Mouse (Mus musculus) kidney, postnatal 10 days (tissue): ENCODE results near the gene Syt2.

ENCODE experiments used
- DNase-seq: peaks from one replicate; pipeline ENCODE4 v3.0.0; 2021; ENCODE audit warnings: mixed read lengths

Syt2 gene

DNA sequence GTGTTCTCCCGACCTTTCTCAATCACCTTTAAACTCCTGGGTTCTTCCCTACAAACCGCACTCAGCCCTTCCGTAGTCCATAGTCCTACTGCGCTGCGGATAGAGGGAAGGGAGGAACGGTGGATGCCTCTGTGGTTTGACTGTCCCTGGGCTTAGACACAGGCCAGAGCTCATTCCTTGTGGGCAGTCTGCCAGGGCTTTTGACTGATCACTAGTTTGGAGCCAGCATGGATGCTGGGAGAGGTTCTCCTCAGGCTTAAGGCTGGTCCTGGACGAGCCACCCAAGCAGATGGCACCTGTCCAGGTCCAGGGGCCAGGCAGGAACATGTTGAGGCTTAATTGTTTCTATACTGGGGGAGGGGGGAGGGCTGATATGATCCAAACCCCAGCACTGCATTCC lies 103.4 kb downstream of the Syt2 start:
- DNase-seq = peak; percentile 75

DNA sequence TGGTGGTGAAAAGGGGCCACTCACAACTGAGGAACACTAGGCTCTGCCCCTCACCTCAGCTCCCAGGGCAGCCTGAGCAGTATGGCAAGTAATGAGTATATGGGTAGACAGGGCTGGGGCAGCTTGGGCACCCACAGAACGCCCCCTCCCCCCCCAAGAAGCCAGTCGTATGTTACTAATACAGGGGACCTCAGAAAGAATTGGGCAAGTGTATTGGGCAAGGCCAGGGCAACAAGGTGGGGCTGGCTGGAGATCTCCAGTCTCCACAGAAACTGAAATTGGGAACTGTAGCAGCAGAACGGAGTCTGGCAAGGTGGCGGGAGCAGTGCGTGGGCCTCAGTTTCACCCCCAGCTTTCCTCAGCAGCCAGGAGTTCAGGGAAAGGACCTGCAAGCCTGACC lies 106.0 kb downstream of the Syt2 start:
- no peak for DNase-seq

- DNase-seq = peak; percentile 67
Observed at GRCm38 (mm10) chr1:134753751-134754630, 107.5 kb downstream of the Syt2 start.

GRCm38 (mm10) chr1:134754818-134755217 lies 108.3 kb downstream of the Syt2 start:
- no peak for DNase-seq

DNA sequence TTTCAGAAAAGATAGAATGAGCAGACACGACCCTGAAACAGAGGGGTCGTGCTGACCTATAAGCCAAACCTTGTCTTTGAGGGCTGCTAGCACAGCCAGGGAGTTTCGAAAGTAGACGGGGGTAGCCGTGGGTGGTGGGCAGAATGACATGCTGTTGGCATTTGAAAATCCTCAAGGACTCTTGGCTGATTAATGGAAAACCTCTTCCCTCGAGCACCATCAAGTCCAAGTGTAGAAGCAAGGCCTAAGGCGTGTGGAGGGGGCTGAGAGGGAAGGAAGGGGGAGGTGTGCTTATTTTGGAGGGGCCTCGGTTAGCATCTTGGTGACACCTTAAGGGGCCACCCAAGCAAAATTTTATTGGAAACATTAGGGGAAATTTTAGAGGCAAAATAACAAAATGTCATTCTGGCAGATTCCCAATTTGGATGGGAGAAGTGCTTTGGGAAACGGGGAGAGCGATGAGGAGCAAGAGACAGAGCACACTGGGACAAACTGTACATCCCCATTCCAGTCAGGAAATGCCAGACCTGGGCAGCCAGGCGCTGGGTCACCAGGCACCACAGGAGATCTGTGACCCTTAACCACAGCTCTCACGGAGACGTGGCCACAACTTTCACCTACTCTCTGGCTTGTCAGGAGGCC lies 109.2 kb downstream of the Syt2 start:
- peak; percentile 13 for DNase-seq

GRCm38 (mm10) chr1:134756190-134756873 lies 109.9 kb downstream of the Syt2 start:
- peak; percentile 8 for DNase-seq

GRCm38 (mm10) chr1:134757230-134757629 lies 110.8 kb downstream of the Syt2 start:
- DNase-seq = peak; percentile 13

GRCm38 (mm10) chr1:134759133-134759532 lies 112.7 kb downstream of the Syt2 start:
- DNase-seq = peak; percentile 77

DNA sequence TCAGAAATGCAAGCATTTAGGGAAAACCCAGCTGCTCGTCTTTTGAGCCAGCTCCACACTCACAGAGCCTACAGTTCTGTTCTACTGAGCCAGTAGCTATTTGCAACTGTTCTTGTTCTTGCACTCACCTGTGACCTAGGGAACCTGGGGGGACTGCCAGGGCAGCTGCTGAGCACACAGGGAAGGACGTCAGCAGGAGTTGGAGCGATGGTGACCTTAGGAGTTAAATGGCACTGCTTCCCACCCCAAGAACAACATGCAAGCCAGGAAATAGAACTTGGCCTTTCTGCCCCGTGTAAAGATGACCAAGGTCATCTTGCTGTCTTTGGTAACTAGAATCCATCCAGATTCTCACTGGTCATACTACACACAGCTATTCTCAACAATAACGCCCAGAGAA lies 114.2 kb downstream of the Syt2 start:
- DNase-seq = peak; percentile 14

- no peak for DNase-seq
Observed at GRCm38 (mm10) chr1:134761534-134761933, 115.1 kb downstream of the Syt2 start.

DNA sequence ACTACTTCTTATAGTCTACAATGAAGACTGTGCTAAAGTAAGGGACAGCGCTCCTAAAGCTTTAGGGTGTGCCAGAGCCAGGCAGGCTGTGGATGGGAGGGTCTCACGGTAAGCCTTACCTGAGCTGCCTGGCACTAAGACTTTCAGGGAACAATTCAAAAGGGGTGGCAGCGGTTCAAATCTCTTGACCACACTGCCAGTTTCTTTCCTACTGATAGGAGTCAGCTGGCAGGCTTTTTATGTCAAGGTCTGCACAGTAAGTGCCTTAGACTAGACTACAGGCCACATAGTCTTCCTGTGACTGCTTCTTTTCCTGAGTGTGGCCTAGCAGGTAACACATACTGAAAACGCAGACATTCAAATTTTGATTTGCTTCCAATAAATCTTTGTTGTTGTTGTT lies 116.8 kb downstream of the Syt2 start:
- peak; percentile 3 for DNase-seq

DNA sequence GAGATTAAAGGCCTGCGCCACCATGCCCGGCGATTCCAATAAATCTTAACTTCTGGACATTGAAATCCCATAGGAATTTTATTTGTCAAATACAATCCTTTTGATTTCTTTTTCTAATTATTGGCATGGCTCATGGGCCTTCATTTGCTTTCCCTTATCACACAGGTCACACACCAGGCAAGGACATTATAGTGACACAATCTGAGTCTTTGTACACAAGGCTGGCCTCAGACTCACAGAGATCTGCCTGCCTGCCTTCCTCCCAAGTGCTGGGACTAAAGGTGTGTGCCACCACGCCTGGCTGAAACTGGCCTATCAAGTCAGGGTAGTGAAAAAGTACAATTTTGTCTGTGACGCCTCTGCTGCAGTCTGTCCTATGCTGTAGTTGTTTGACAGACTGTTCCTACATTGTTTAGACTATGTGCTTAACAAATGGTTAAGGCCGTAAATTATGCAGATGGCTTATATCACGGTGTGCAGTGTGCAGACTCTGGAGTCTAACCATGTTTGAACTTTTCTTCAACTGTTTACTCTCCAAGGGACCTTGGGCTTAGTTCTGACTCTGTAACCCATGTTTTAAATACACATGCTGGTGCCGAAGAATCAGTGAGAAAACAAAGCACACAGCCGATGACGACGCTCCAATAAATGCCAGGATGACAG lies 117.4 kb downstream of the Syt2 start:
- peak; percentile 4 for DNase-seq

DNA sequence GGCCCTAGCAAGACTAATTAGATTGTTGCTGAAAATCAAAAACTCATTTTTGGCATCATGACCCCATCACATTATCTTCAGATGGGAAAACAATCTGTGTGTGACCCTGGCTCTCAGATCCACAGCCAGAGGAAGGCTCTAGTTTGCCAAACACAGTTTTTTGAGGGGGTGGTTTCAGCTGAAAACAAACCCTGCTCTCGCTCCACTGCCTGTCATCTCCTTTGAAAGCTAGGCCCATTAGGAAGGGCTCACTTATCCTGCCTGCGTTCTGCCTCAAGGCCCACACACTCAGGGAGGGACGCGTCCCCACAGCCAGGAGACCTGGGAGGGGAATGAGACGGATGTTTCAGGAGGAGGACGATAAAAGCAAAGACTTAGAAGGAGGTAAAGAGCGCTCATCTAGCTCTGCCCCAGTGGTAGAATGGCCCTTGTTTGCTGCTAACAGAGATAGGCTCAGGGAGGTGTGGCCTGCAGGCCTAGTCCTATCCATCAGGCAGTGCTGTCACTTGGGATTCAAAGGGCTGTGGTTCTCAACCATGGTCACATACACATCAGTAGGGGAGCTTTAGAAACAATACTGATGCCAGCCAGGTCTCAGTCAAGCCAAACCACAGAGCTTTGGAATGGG lies 118.5 kb downstream of the Syt2 start:
- peak; percentile 20 for DNase-seq

DNA sequence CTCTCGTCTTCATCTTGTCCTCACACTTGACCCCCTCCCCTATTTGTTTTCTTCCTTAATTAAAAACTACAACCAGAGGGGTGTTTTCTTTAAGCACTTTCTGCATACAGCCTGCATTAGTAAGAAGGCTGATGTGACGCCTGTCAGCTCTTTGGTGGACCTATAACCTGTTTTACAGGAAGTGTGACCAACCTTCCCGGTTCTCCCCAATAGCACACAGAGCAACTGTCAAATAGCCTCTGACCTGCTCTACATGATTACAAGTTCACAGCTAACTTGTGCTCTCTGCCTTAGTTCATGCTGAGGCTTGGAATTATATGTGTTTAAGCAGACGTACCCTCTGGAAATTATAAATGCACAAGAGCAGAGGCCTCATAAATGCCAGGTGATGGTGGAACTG lies 120.0 kb downstream of the Syt2 start:
- no peak for DNase-seq

- DNase-seq = no peak
Observed at GRCm38 (mm10) chr1:134770312-134770711, 123.8 kb downstream of the Syt2 start.

DNA sequence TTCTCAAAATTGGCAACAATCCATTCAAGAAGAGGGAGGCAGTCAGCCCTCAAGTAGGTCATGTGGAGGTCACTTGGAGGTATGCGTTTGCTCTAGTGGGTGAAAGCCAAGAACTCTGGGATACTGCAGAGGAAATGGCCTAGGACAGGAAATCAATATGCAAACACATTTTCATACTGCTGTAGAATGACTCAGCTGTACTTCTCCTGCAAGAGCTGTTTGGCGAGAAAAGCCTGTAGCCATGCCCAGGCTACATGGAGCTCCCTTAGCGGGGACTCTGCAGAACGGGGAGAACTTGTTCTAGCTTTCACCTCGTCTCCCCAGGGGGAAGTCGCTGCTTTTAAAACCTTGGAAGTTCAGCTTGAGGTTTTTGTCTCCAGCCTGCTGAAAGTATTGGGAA lies 124.9 kb downstream of the Syt2 start:
- no peak for DNase-seq

- no peak for DNase-seq
Observed at GRCm38 (mm10) chr1:134771999-134772398, 125.5 kb downstream of the Syt2 start.

- DNase-seq = no peak
Observed at GRCm38 (mm10) chr1:134772821-134773220, 126.3 kb downstream of the Syt2 start.

- no peak for DNase-seq
Observed at GRCm38 (mm10) chr1:134773256-134773655, 126.8 kb downstream of the Syt2 start.

- no peak for DNase-seq
Observed at GRCm38 (mm10) chr1:134774247-134774646, 127.8 kb downstream of the Syt2 start.

- DNase-seq = peak; percentile 83
Observed at GRCm38 (mm10) chr1:134774728-134775287, 128.3 kb downstream of the Syt2 start.

DNA sequence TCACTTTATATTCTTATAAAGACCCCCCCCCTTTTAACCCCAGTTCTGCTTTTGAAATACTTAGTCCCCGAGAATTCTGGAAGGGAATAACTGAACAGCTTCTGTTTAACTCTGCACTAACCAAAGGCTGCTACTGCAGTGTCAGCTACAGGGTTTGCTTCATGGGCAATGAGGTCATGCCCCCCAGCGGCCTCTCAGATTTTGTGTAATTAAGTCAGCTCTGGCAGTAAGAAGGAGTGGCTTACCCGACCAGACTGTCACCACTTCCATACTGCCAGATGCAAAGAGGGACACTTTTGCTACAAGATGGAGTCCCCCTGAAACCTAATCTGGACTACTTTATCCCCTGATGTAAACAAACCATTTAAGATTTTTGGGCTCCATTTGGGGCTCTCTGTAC lies 129.2 kb downstream of the Syt2 start:
- no peak for DNase-seq
